Mouse (Mus musculus): Measurements from ENCODE around the gene Olfr1415. TPM values are rescaled to one million over a fixed set of nuclear protein-coding genes. Genes with fewer than 3 reads are reported as not detected.

Gene Olfr1415
- polyA plus RNA-seq (2015; fragmentation: Nextera tagmentation; extraction: Ambion mirVana): not detected in 2 replicates

GRCm38 (mm10) chr1:92496001-92496400 is at the start of gene Olfr1415:
Gene Olfr1415, minus strand, starts transcription at chr1:92496101.

GRCm38 (mm10) chr1:92518561-92518960 is 22.7 kb upstream of the Olfr1415 start, which contains the start of gene Olfr1414:
Gene Olfr1414, minus strand, starts transcription at chr1:92518661.

GRCm38 (mm10) chr1:92485013-92485412 is 10.9 kb downstream of the Olfr1415 start, which contains the start of gene Olfr1416:
Gene Olfr1416, minus strand, starts transcription at chr1:92485113.

GRCm38 (mm10) chr1:92473165-92474041 is 22.5 kb downstream of the Olfr1415 start, which contains the start of gene Ndufa10:
Gene Ndufa10, minus strand, starts transcription at chr1:92473860.

Other genes with a start within 250 kb of the Olfr1415 start
- 167 and 169 TPM in 2 replicates for gene Ndufa10, start 22.2 kb downstream of the Olfr1415 start, polyA plus RNA-seq (2015; fragmentation: Nextera tagmentation; extraction: Ambion mirVana)
- gene Olfr1416, start 11.0 kb downstream of the Olfr1415 start, polyA plus RNA-seq (2015; fragmentation: Nextera tagmentation; extraction: Ambion mirVana): not detected in 2 replicates
- gene Olfr1414, start 22.6 kb upstream of the Olfr1415 start, polyA plus RNA-seq (2015; fragmentation: Nextera tagmentation; extraction: Ambion mirVana): 0.15 TPM in 1 of 2 replicates, not detected in the other
- gene Olfr1413, start 75.2 kb upstream of the Olfr1415 start, polyA plus RNA-seq (2015; fragmentation: Nextera tagmentation; extraction: Ambion mirVana): not detected in 2 replicates
- gene Olfr1412, start 89.7 kb upstream of the Olfr1415 start, polyA plus RNA-seq (2015; fragmentation: Nextera tagmentation; extraction: Ambion mirVana): not detected in 2 replicates
- gene Olfr1411, start 98.3 kb upstream of the Olfr1415 start, polyA plus RNA-seq (2015; fragmentation: Nextera tagmentation; extraction: Ambion mirVana): not detected in 2 replicates
- not detected in 2 replicates for gene Olfr1410, start 109.7 kb upstream of the Olfr1415 start, polyA plus RNA-seq (2015; fragmentation: Nextera tagmentation; extraction: Ambion mirVana)
- gene Olfr12, start 121.7 kb upstream of the Olfr1415 start, polyA plus RNA-seq (2015; fragmentation: Nextera tagmentation; extraction: Ambion mirVana): not detected in 2 replicates
- gene Cops9, start 145.9 kb upstream of the Olfr1415 start, polyA plus RNA-seq (2015; fragmentation: Nextera tagmentation; extraction: Ambion mirVana): 286 and 318 TPM in 2 replicates
- gene Otos, start 152.7 kb upstream of the Olfr1415 start, polyA plus RNA-seq (2015; fragmentation: Nextera tagmentation; extraction: Ambion mirVana): 0.55 and 0.67 TPM in 2 replicates